Mouse (Mus musculus) liver, embryonic 14.5 days (tissue): ENCODE data around the gene Cyth3.

ENCODE experiments used
- CTCF ChIP-seq: IDR thresholded peaks from 2 replicates; pipeline ENCODE4 v1.5.1; 2016; ENCODE audit warnings: antibody characterized with exemption, low read depth, control low read depth
- EP300 ChIP-seq: IDR thresholded peaks from 2 replicates; pipeline ENCODE4 v1.6.1; 2016; ENCODE audit warnings: antibody characterized with exemption, low read depth

GRCm38 (mm10) chr5:143647412-143647811 lies 25.2 kb downstream of the Cyth3 start:
- TF ChIP-seq CTCF: no peak
- TF ChIP-seq EP300: no peak
